Mouse (Mus musculus): ENCODE results near the gene Gm49384. TPM values are rescaled to one million over a fixed set of nuclear protein-coding genes. Genes with fewer than 3 reads are reported as not detected.

Gene Gm49384
- 20.8 and 22.8 TPM in 2 replicates for polyA plus RNA-seq (2015; fragmentation: Nextera tagmentation; extraction: Ambion mirVana)

GRCm38 (mm10) chr12:69204052-69204833, at the start of gene Gm49384:
Gm49384 (minus strand) TSS chr12:69204267.
- H3K27me3 ChIP-seq (ENCODE audit: control insufficient read depth, insufficient read depth, low read length) = no peaks in the 10 kb centered on the region
- no peak within 1 kb of the TSS for H3K4me3 ChIP-seq (replicated peaks; ENCODE audit: low read length)
- H3K27ac ChIP-seq (ENCODE audit: low read length) = no peak within 1 kb of the TSS
- no peak within 1 kb of the TSS for H3K4me2 ChIP-seq (ENCODE audit: low read depth, low read length)
- 0 out of 2 replicates have a peak, but pooled peaks cover 2% of the 10 kb centered on the region for H3K36me3 ChIP-seq (ENCODE audit: control insufficient read depth, insufficient read depth, low read length)
- no peaks in the 10 kb centered on the region for H3K9me3 ChIP-seq (replicated peaks; ENCODE audit: control insufficient read depth, low read length)
- 78% methylated on average over 16 of the region's 16 CpGs for WGBS
- H3K9ac ChIP-seq (ENCODE audit: low read length) = no peak within 1 kb of the TSS
- ATAC-seq (ENCODE audit: insufficient read depth, low FRiP score) = no peak
- H3K4me1 ChIP-seq (ENCODE audit: control insufficient read depth, insufficient read depth, low read length) = peaks cover 3% of the 10 kb centered on the region

- H3K9ac ChIP-seq (ENCODE audit: low read length) = no peak overlapping the region
- no peaks in the 10 kb centered on the region for H3K36me3 ChIP-seq (ENCODE audit: control insufficient read depth, insufficient read depth, low read length)
- no peaks in the 10 kb centered on the region for H3K27me3 ChIP-seq (ENCODE audit: control insufficient read depth, insufficient read depth, low read length)
- H3K9me3 ChIP-seq (replicated peaks; ENCODE audit: control insufficient read depth, low read length) = no peaks in the 10 kb centered on the region
- H3K4me1 ChIP-seq (ENCODE audit: control insufficient read depth, insufficient read depth, low read length) = no peaks in the 10 kb centered on the region
- no peak for ATAC-seq (ENCODE audit: insufficient read depth, low FRiP score)
- 96% methylated on average over 1 of the region's 1 CpGs for WGBS
- no peak overlapping the region for H3K4me3 ChIP-seq (replicated peaks; ENCODE audit: low read length)
- H3K4me2 ChIP-seq (ENCODE audit: low read depth, low read length) = no peak overlapping the region
- no peak overlapping the region for H3K27ac ChIP-seq (ENCODE audit: low read length)
Observed at GRCm38 (mm10) chr12:69253806-69254205, 49.7 kb upstream of the Gm49384 start.

- Histone ChIP-seq H3K4me3 (replicated peaks; ENCODE audit: low read length) (no peak overlapping the region), H3K27ac (ENCODE audit: low read length) (no peak overlapping the region), H3K9me3 (replicated peaks; ENCODE audit: control insufficient read depth, low read length) (no peaks in the 10 kb centered on the region), H3K4me2 (ENCODE audit: low read depth, low read length) (no peak overlapping the region), H3K4me1 (ENCODE audit: control insufficient read depth, insufficient read depth, low read length) (no peaks in the 10 kb centered on the region), H3K9ac (ENCODE audit: low read length) (no peak overlapping the region), H3K36me3 (ENCODE audit: control insufficient read depth, insufficient read depth, low read length) (no peaks in the 10 kb centered on the region), H3K27me3 (ENCODE audit: control insufficient read depth, insufficient read depth, low read length) (no peaks in the 10 kb centered on the region)
- no peak for ATAC-seq (ENCODE audit: insufficient read depth, low FRiP score)
- WGBS = 70% methylated on average over 8 of the region's 8 CpGs
Observed at GRCm38 (mm10) chr12:69250756-69251155, 46.7 kb upstream of the Gm49384 start.

GRCm38 (mm10) chr12:69249766-69250165, 45.7 kb upstream of the Gm49384 start:
- WGBS = 87% methylated on average over 4 of the region's 4 CpGs
- no peak for ATAC-seq (ENCODE audit: insufficient read depth, low FRiP score)
- no peaks in the 10 kb centered on the region for H3K4me1 ChIP-seq (ENCODE audit: control insufficient read depth, insufficient read depth, low read length)
- no peaks in the 10 kb centered on the region for H3K36me3 ChIP-seq (ENCODE audit: control insufficient read depth, insufficient read depth, low read length)
- no peak overlapping the region for H3K4me3 ChIP-seq (replicated peaks; ENCODE audit: low read length)
- H3K27me3 ChIP-seq (ENCODE audit: control insufficient read depth, insufficient read depth, low read length) = no peaks in the 10 kb centered on the region
- no peaks in the 10 kb centered on the region for H3K9me3 ChIP-seq (replicated peaks; ENCODE audit: control insufficient read depth, low read length)
- no peak overlapping the region for H3K27ac ChIP-seq (ENCODE audit: low read length)
- H3K9ac ChIP-seq (ENCODE audit: low read length) = no peak overlapping the region
- no peak overlapping the region for H3K4me2 ChIP-seq (ENCODE audit: low read depth, low read length)

- H3K4me2 ChIP-seq (ENCODE audit: low read depth, low read length) = peak overlapping the region; percentile 81
- peaks cover 4% of the 10 kb centered on the region; the same call in 1 of the 2 replicates for H3K4me1 ChIP-seq (ENCODE audit: control insufficient read depth, insufficient read depth, low read length)
- no peaks in the 10 kb centered on the region for H3K27me3 ChIP-seq (ENCODE audit: control insufficient read depth, insufficient read depth, low read length)
- H3K9me3 ChIP-seq (replicated peaks; ENCODE audit: control insufficient read depth, low read length) = no peaks in the 10 kb centered on the region
- H3K36me3 ChIP-seq (ENCODE audit: control insufficient read depth, insufficient read depth, low read length) = no peaks in the 10 kb centered on the region
- WGBS = under 1% methylated on average over 64 of the region's 64 CpGs
- peak overlapping the region; percentile 82 for H3K4me3 ChIP-seq (replicated peaks; ENCODE audit: low read length)
- H3K27ac ChIP-seq (ENCODE audit: low read length) = peak overlapping the region; percentile 84
- peak; percentile 95 for ATAC-seq (ENCODE audit: insufficient read depth, low FRiP score)
- H3K9ac ChIP-seq (ENCODE audit: low read length) = peak overlapping the region; percentile 91
Observed at GRCm38 (mm10) chr12:69241771-69242431, 37.8 kb upstream of the Gm49384 start.

GRCm38 (mm10) chr12:69241405-69241770, 37.3 kb upstream of the Gm49384 start:
- no peak for ATAC-seq (ENCODE audit: insufficient read depth, low FRiP score)
- 0% methylated on average over 3 of the region's 3 CpGs for WGBS

GRCm38 (mm10) chr12:69240876-69241275, 36.8 kb upstream of the Gm49384 start, which contains the start of gene Klhdc1:
Klhdc1 (plus strand) TSS chr12:69241176.
- Histone ChIP-seq H3K9me3 (replicated peaks; ENCODE audit: control insufficient read depth, low read length) (no peaks in the 10 kb centered on the region), H3K4me1 (ENCODE audit: control insufficient read depth, insufficient read depth, low read length) (peaks cover 4% of the 10 kb centered on the region; the same call in 1 of the 2 replicates), H3K27ac (ENCODE audit: low read length) (peak within 1 kb of the TSS; percentile 84), H3K4me3 (replicated peaks; ENCODE audit: low read length) (peak within 1 kb of the TSS; percentile 82), H3K27me3 (ENCODE audit: control insufficient read depth, insufficient read depth, low read length) (no peaks in the 10 kb centered on the region), H3K36me3 (ENCODE audit: control insufficient read depth, insufficient read depth, low read length) (no peaks in the 10 kb centered on the region), H3K9ac (ENCODE audit: low read length) (peak within 1 kb of the TSS; percentile 91), H3K4me2 (ENCODE audit: low read depth, low read length) (peak within 1 kb of the TSS; percentile 81)
- ATAC-seq (ENCODE audit: insufficient read depth, low FRiP score) = no peak
- 68% methylated on average over 6 of the region's 6 CpGs for WGBS

More at GRCm38 (mm10) chr12:69241405-69241770, 37.3 kb upstream of the Gm49384 start:
- Histone ChIP-seq H3K9ac (ENCODE audit: low read length) (peak overlapping the region; percentile 91), H3K4me1 (ENCODE audit: control insufficient read depth, insufficient read depth, low read length) (peaks cover 4% of the 10 kb centered on the region; the same call in 1 of the 2 replicates), H3K9me3 (replicated peaks; ENCODE audit: control insufficient read depth, low read length) (no peaks in the 10 kb centered on the region), H3K4me3 (replicated peaks; ENCODE audit: low read length) (peak overlapping the region; percentile 82), H3K36me3 (ENCODE audit: control insufficient read depth, insufficient read depth, low read length) (no peaks in the 10 kb centered on the region), H3K27ac (ENCODE audit: low read length) (peak overlapping the region; percentile 84), H3K4me2 (ENCODE audit: low read depth, low read length) (peak overlapping the region; percentile 81), H3K27me3 (ENCODE audit: control insufficient read depth, insufficient read depth, low read length) (no peaks in the 10 kb centered on the region)

GRCm38 (mm10) chr12:69238284-69238683, 34.2 kb upstream of the Gm49384 start:
- no peak for ATAC-seq (ENCODE audit: insufficient read depth, low FRiP score)
- H3K4me1 ChIP-seq (ENCODE audit: control insufficient read depth, insufficient read depth, low read length) = peaks cover 4% of the 10 kb centered on the region; the same call in 1 of the 2 replicates
- no peaks in the 10 kb centered on the region for H3K27me3 ChIP-seq (ENCODE audit: control insufficient read depth, insufficient read depth, low read length)
- WGBS = 31% methylated on average over 3 of the region's 3 CpGs
- H3K9me3 ChIP-seq (replicated peaks; ENCODE audit: control insufficient read depth, low read length) = no peaks in the 10 kb centered on the region
- no peak overlapping the region for H3K4me2 ChIP-seq (ENCODE audit: low read depth, low read length)
- no peak overlapping the region for H3K27ac ChIP-seq (ENCODE audit: low read length)
- no peak overlapping the region for H3K9ac ChIP-seq (ENCODE audit: low read length)
- H3K36me3 ChIP-seq (ENCODE audit: control insufficient read depth, insufficient read depth, low read length) = no peaks in the 10 kb centered on the region
- H3K4me3 ChIP-seq (replicated peaks; ENCODE audit: low read length) = no peak overlapping the region

- Histone ChIP-seq H3K4me1 (ENCODE audit: control insufficient read depth, insufficient read depth, low read length) (no peaks in the 10 kb centered on the region), H3K36me3 (ENCODE audit: control insufficient read depth, insufficient read depth, low read length) (no peaks in the 10 kb centered on the region), H3K9ac (ENCODE audit: low read length) (no peak overlapping the region), H3K4me2 (ENCODE audit: low read depth, low read length) (no peak overlapping the region), H3K9me3 (replicated peaks; ENCODE audit: control insufficient read depth, low read length) (no peaks in the 10 kb centered on the region), H3K27me3 (ENCODE audit: control insufficient read depth, insufficient read depth, low read length) (no peaks in the 10 kb centered on the region), H3K27ac (ENCODE audit: low read length) (peak overlapping the region; percentile 14; the same call in 1 of the 2 replicates), H3K4me3 (replicated peaks; ENCODE audit: low read length) (no peak overlapping the region)
- ATAC-seq (ENCODE audit: insufficient read depth, low FRiP score) = peak; percentile 56; the same call in 1 of the 2 replicates
- 73% methylated on average over 6 of the region's 6 CpGs for WGBS
Observed at GRCm38 (mm10) chr12:69235782-69236181, 31.7 kb upstream of the Gm49384 start.
